Mouse (Mus musculus) embryo, embryonic 10 days (tissue): ENCODE data around the gene D230025D16Rik.
A peak's percentile ranks its signal among the peaks of the same experiment; 100 is the strongest.
"Not testable (repeated sequence)": the region's sequence is repeated elsewhere in the genome, so short reads cannot be mapped to it uniquely, and the experiment has no call there.

ENCODE experiments used
- DNase-seq: peaks from one replicate; pipeline ENCODE4 v3.0.0-alpha.2; 2015; ENCODE audit warnings: low spot score

Gene D230025D16Rik

GRCm38 (mm10) chr8:105224413-105225271 lies at the start of gene D230025D16Rik:
TSS of gene D230025D16Rik (plus strand) at chr8:105225145.
- DNase-seq = peak; percentile 98

- DNase-seq = not testable (repeated sequence)
Measured at GRCm38 (mm10) chr8:105175287-105175686, 49.7 kb upstream of the D230025D16Rik start.

GRCm38 (mm10) chr8:105178211-105178800 lies 46.6 kb upstream of the D230025D16Rik start:
- DNase-seq = no peak

- DNase-seq = no peak
Measured at GRCm38 (mm10) chr8:105182201-105182600, 42.7 kb upstream of the D230025D16Rik start.

GRCm38 (mm10) chr8:105186467-105187005 lies 38.4 kb upstream of the D230025D16Rik start:
- DNase-seq = no peak

GRCm38 (mm10) chr8:105192182-105192581 lies 32.8 kb upstream of the D230025D16Rik start:
- no peak for DNase-seq

GRCm38 (mm10) chr8:105205748-105206147 lies 19.2 kb upstream of the D230025D16Rik start:
- DNase-seq = no peak

GRCm38 (mm10) chr8:105206766-105207275 lies 18.1 kb upstream of the D230025D16Rik start:
- DNase-seq = no peak

GRCm38 (mm10) chr8:105207675-105208273 lies 17.2 kb upstream of the D230025D16Rik start:
- no peak for DNase-seq

- DNase-seq = no peak
Measured at GRCm38 (mm10) chr8:105209153-105210110, 15.5 kb upstream of the D230025D16Rik start.

GRCm38 (mm10) chr8:105214104-105214503 lies 10.8 kb upstream of the D230025D16Rik start:
- DNase-seq = no peak

- DNase-seq = peak; percentile 77
Measured at GRCm38 (mm10) chr8:105217926-105218522, 6.9 kb upstream of the D230025D16Rik start.

GRCm38 (mm10) chr8:105223850-105224249 lies 1.1 kb upstream of the D230025D16Rik start:
- no peak for DNase-seq

GRCm38 (mm10) chr8:105225272-105225593 lies 288 bp downstream of the D230025D16Rik start:
- no peak for DNase-seq

- no peak for DNase-seq
Measured at GRCm38 (mm10) chr8:105225917-105226316, 972 bp downstream of the D230025D16Rik start.

GRCm38 (mm10) chr8:105231503-105232320 lies 6.8 kb downstream of the D230025D16Rik start:
- DNase-seq = no peak

- DNase-seq = not testable (repeated sequence)
Measured at GRCm38 (mm10) chr8:105232321-105232693, 7.4 kb downstream of the D230025D16Rik start.

- DNase-seq = no peak
Measured at GRCm38 (mm10) chr8:105233126-105233935, 8.4 kb downstream of the D230025D16Rik start.

- DNase-seq = no peak
Measured at GRCm38 (mm10) chr8:105235206-105235605, 10.3 kb downstream of the D230025D16Rik start.
